Mouse (Mus musculus) C2C12 (cell line): ENCODE results near the gene Gtf2ird1.
A peak's percentile ranks its signal among the peaks of the same experiment; 100 is the strongest.

Experiments
- CEBPB ChIP-seq: IDR thresholded peaks from one replicate; pipeline ENCODE4 v1.6.1; 2011; ENCODE audit warnings: low read depth, mild to moderate bottlenecking, control low read depth, moderate library complexity
- CTCF ChIP-seq: IDR thresholded peaks from one replicate; pipeline ENCODE4 v1.5.1; 2011; ENCODE audit not compliant: control insufficient read depth, insufficient read depth, insufficient read length
- FOSL1 ChIP-seq: IDR thresholded peaks from one replicate; pipeline ENCODE4 v1.8.0; 2011; ENCODE audit warnings: mild to moderate bottlenecking, low read length; ENCODE audit not compliant: poor library complexity, insufficient read depth, severe bottlenecking
- MAX ChIP-seq: IDR thresholded peaks from one replicate; pipeline ENCODE4 v1.6.1; 2011; ENCODE audit warnings: mild to moderate bottlenecking, control low read depth
- USF1 ChIP-seq: IDR thresholded peaks from one replicate; pipeline ENCODE4 v1.6.1; 2011; ENCODE audit warnings: low read depth, mild to moderate bottlenecking, control low read depth, moderate library complexity

DNA sequence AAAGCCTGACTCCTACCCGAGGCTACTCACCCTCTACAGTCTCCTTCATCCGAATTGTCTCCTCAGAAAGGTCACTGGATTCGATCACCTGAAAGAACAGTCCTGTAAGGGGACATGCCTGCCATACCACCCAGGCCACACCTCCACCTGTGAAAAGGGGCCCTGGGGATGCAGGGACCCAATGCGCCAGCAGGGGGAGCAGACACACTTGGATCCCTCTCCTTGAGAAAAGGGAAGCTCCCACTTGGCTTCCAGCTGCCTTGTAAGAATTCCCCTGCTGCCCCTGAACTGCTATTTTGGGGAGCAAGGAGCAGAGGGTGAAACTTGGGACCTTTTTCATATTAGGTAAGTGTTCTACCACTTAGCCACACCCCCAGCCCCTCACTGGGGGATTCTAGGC is 43.5 kb upstream of the Gtf2ird1 start:
- TF ChIP-seq CTCF, result peak; percentile 61
- TF ChIP-seq USF1, result no peak
- no peak for TF ChIP-seq MAX
- no peak for TF ChIP-seq CEBPB
- no peak for TF ChIP-seq FOSL1
